Mouse (Mus musculus) myocyte (in vitro differentiated cells): ENCODE data around the gene Brca2.

ENCODE experiments used
- E2F4 ChIP-seq: IDR thresholded peaks from one replicate; pipeline ENCODE4 v1.6.1; 2011; ENCODE audit warnings: mild to moderate bottlenecking, control low read depth, moderate library complexity; ENCODE audit not compliant: insufficient read depth
- MYOG ChIP-seq, 3 experiments: IDR thresholded peaks; one replicate each; pipeline ENCODE4 v1.6.1; 2011; ENCODE audit warnings: control low read depth in 2 of 3, low read depth in 2 of 3, mild to moderate bottlenecking in 2 of 3; ENCODE audit not compliant: insufficient read length in 2 of 3, control insufficient read depth in 1 of 3, insufficient read depth in 1 of 3
- POLR2A ChIP-seq: IDR thresholded peaks from one replicate; pipeline ENCODE4 v1.6.1; 2011; ENCODE audit warnings: low read depth, mild to moderate bottlenecking, control low read depth, moderate library complexity; ENCODE audit not compliant: insufficient read length
- REST ChIP-seq: IDR thresholded peaks from one replicate; pipeline ENCODE4 v1.6.1; 2011; ENCODE audit warnings: mild to moderate bottlenecking, control low read depth, moderate library complexity; ENCODE audit not compliant: insufficient read depth, insufficient read length
- SRF ChIP-seq: IDR thresholded peaks from one replicate; pipeline ENCODE4 v1.6.1; 2011; ENCODE audit warnings: low read depth; ENCODE audit not compliant: control insufficient read depth, insufficient read length

DNA sequence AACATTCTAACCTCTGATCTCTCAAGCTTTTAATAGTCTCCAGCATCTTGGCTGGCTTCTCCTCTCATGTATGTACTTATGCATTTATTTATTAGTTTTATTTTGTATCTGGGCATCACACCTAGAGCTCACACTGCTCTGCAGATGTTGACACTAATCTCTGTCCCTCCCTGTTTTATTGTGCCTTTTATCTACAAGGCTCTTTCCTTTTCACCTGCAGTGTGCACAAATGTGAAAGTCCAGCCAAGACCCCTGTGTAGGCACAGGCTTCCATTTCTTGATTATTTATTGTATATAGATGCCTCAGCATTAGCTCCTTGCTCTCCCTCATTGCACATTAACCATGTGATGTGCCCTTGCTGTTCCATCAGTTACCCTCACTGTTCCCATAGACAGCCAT, 38.9 kb downstream of the Brca2 start:
- TF ChIP-seq MYOG (IDR thresholded peaks at IDR 0.05; ENCODE audit: control insufficient read depth in 1 of 3, insufficient read depth in 1 of 3, insufficient read length in 2 of 3, low read depth in 2 of 3): no peak
- TF ChIP-seq SRF: no peak
- TF ChIP-seq REST: no peak
- TF ChIP-seq POLR2A: no peak
- TF ChIP-seq E2F4: no peak
